Mouse (Mus musculus): ENCODE measurements around the gene P3h4. TPM values are rescaled to one million over a fixed set of nuclear protein-coding genes. Genes with fewer than 3 reads are reported as not detected.
A peak's percentile ranks its signal among the peaks of the same experiment; 100 is the strongest.
"Not testable (repeated sequence)": the region's sequence is repeated elsewhere in the genome, so short reads cannot be mapped to it uniquely, and the experiment has no call there.

Gene P3h4
- total RNA-seq, 2 experiments from 2014 or later = 8.9 TPM

DNA sequence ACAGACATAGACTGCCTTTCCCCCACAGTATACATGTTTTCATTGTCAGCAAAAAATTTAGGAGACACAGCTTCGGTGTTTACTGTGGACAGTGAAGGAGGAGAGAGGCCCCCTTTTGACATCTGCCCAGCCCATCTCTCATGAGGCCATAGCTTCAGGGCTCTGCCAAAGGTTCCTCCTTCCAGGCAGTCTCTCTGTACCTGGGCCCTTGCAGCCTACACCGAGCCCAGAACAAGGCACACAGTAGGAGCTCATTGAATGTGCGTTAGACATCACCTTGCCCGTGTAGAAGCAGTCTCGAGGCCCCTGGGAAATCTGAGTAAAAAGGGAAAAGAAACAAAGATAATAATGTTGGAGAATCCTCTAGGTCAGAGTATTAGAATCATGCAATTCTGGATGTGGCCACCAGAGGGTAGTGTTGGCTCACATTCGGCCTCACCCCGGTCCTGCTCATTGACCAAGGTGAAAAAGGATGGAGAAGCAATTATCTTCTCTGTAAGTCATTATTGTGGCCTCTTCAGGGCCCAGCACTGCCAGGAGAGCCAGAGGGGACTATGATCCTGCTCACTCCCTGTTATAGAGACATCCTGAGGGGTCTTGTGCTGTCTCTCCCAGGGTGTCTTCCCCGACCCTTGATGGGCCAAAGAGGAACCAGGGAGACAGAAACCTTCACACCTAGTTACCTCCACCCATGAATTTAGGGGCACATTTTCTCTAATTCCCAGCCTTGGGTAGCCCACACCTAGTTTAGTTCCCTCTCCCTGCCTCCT is 52.2 kb downstream of the P3h4 start:
- peak; percentile 85 to 88 for DNase-seq (ENCODE audit: low spot score in 2 of 2)

DNA sequence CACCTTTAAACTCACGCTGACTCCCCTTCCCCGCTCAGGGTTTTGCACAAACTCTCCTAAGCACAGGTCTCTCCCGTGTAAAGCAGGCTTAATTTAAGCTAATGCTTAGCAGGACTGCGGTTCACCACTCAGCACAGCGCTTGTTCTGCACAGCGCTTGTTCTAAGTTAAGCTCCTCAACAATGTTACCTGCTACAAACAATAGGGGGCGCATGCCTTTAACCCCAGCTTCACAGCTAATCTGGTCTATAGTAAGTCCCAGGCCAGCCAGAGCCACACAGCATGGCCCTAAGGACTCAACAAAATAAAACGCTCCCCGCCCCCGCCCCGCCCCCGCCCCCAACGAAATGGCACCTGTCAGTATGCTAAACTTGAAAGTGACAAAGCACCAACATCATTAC is 53.6 kb downstream of the P3h4 start:
- DNase-seq (ENCODE audit: low spot score in 2 of 2) = not testable (repeated sequence)

DNA sequence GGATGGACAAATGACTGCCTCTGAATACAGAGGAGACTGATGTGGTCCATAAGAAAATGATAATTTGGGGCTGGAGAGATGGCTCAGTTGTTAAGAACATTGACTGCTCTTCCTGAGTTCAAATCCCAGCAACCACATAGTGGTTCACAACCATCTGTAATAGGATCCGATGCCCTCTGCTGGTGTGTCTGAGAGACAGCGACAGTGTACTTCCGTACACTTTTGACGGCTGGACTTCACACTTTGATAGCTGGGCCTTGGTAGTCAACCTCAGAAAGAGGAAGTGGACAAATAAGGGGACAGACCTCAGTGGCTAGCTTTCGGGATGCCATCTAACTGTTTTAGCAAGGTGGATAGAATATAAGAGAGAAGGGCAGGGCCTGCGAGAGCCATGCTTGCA is 54.5 kb downstream of the P3h4 start:
- no peak for DNase-seq (ENCODE audit: low spot score in 2 of 2)

Small RNA genes within 50 kb of the gene (microRNA-seq; reads per million reads assigned to microRNA genes)
- 0 reads per million in 2 experiments for gene Gm27374

Other genes starting within 250 kb of the P3h4 start
- gene Krt9, start 221.6 kb downstream of the P3h4 start, total RNA-seq (2021) = 1 to 10 TPM; 1.1 to 1.2 TPM
- under 1 TPM in 1 of 2 experiments, not detected in 1; 0.43 TPM for gene Krt14, start 207.3 kb downstream of the P3h4 start, total RNA-seq (2021)
- gene Krt16, start 165.9 kb downstream of the P3h4 start, total RNA-seq (2021) = not detected
- gene Krt17, start 153.8 kb downstream of the P3h4 start, total RNA-seq (2021) = not detected
- not detected for gene Krt42, start 145.0 kb downstream of the P3h4 start, total RNA-seq (2021)
- 100 to 1,000 TPM; 648 to 674 TPM for gene Eif1, start 95.0 kb downstream of the P3h4 start, total RNA-seq (2021)
- not detected for gene Gast, start 80.4 kb downstream of the P3h4 start, total RNA-seq (2021)
- gene Hap1, start 58.7 kb downstream of the P3h4 start, total RNA-seq (2021) = 100 to 1,000 TPM; 124 to 125 TPM
- gene Jup, start 17.1 kb downstream of the P3h4 start, total RNA-seq (2021) = 10 to 100 TPM; 46.2 to 51.1 TPM
- gene Fkbp10, start 861 bp upstream of the P3h4 start, total RNA-seq (2021) = 10 to 100 TPM; 15.1 to 15.2 TPM
- 10 to 100 TPM; 60.5 to 66.4 TPM for gene Nt5c3b, start 27.0 kb upstream of the P3h4 start, total RNA-seq (2021)
- gene Klhl10, start 27.1 kb upstream of the P3h4 start, total RNA-seq (2021) = 1 to 10 TPM in 1 of 2 experiments, under 1 TPM in 1; 0.98 to 1.1 TPM
- 10 to 100 TPM; 71.8 to 72.9 TPM for gene Klhl11, start 57.9 kb upstream of the P3h4 start, total RNA-seq (2021)
- gene Acly, start 113.2 kb upstream of the P3h4 start, total RNA-seq (2021) = 100 to 1,000 TPM; 127 to 134 TPM
- 1 to 10 TPM; 1.0 to 1.6 TPM for gene Ttc25, start 130.8 kb upstream of the P3h4 start, total RNA-seq (2021)
- gene Cnp, start 160.1 kb upstream of the P3h4 start, total RNA-seq (2021) = 10 to 100 TPM; 88.0 to 92.7 TPM
- 10 to 100 TPM; 25.6 to 27.9 TPM for gene Nkiras2, start 204.4 kb upstream of the P3h4 start, total RNA-seq (2021)
- gene Dnajc7, start 205.3 kb upstream of the P3h4 start, total RNA-seq (2021) = 100 to 1,000 TPM; 250 to 255 TPM